Mouse (Mus musculus) embryonic stem cell, embryonic (primary cell): Measurements from ENCODE around the gene Mcm2.

ENCODE experiments used
- CTCF ChIA-PET, 4 experiments: fragments of 300-600 bp in 2 of 4; fragments of 350-600 bp in 2 of 4; sonication (Branson Sonifier 250); formaldehyde crosslinking; loops; one replicate each; lab custom pipeline; 2022; ENCODE audit warnings: inconsistent platforms in 2 of 4; lab: Charles Lee
- POLR2A ChIA-PET, 4 experiments: fragments of 300-600 bp in 2 of 4; fragments of 350-600 bp in 2 of 4; sonication (Branson Sonifier 250); formaldehyde crosslinking; loops; one replicate each; lab custom pipeline; 2022; ENCODE audit warnings: antibody characterized with exemption in 4 of 4, inconsistent platforms in 1 of 4; lab: Charles Lee

Gene Mcm2

DNA sequence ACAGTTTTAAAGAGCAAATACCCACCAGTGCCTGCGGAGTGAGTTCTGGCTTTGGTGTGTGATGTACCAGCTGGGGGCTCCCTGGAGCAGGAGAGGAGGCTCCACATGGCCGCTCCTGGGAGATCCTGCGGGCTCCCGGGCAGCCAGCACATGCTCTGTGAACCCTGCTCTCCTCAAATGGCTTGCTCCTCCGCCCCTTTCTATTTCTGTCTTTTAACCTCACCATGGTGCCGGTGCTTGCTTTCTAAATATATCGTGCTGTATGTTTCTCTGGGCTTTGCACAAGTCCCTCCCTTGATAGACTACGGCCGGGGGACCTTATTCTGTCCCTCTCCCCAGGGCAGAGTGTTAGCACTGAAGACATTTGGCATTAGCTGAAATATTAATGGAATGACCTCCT lies 41.3 kb downstream of the Mcm2 start:
- POLR2A ChIA-PET = interaction anchor here in 1 of 4 experiments (0.9 to 4.7 kb wide), 2 partner anchors 8 to 58 kb away, joined by 4 to 15 read pairs; no protein-coding TSS in a partner anchor
- CTCF ChIA-PET = interaction anchor here (0.6 to 3.7 kb wide), 10 partner anchors 8 to 734 kb away, joined by 3 to 18 read pairs (median 4); partner anchors contain the start of gene Abtb1 (in 3 of the 4)

DNA sequence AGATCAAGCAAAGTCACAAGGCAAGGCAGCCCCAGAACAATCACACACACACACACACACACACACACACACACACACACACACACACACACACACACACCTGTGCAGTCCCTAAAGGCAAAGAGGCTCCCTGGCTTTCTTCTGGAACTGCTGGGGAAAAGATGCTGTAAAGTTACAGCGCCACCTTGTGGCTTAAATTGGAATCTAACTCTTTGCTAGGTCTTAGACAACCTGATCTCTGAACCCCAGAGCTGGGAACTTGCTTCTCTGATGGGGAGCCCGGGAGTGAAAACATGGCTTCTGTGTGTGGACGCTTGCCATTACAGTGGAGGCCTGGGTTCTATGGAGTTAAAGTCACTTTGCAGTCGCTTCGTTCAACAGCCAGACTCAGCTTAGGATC lies 42.9 kb downstream of the Mcm2 start:
- ChIA-PET CTCF (interaction anchor here (0.6 to 3.7 kb wide), 70 partner anchors 9 to 1511 kb away, joined by 3 to 24 read pairs (median 4); partner anchors contain the start of genes Abtb1 (in 3 of the 4), Mcm2 (in 2 of the 4) and Sec61a1 (in 2 of the 4)), POLR2A (interaction anchor here in 2 of 4 experiments (0.7 to 1.7 kb wide), 8 partner anchors 13 to 1184 kb away, joined by 3 to 6 read pairs (median 4); partner anchors contain the start of genes Abtb1 (in 2 of the 2) and Aplf (in 1 of the 2))

GRCm38 (mm10) chr6:88854509-88854908 lies 44.1 kb downstream of the Mcm2 start:
- CTCF ChIA-PET = interaction anchor here (0.5 to 3.7 kb wide), 11 partner anchors 12 to 730 kb away, joined by 3 to 24 read pairs (median 6); partner anchors contain the start of gene Abtb1 (in 2 of the 4)
- POLR2A ChIA-PET = interaction anchor here in 2 of 4 experiments (0.6 to 1.7 kb wide), 3 partner anchors 12 to 611 kb away, joined by 3 to 6 read pairs (median 5); partner anchors contain the start of gene Abtb1 (in 1 of the 2)

DNA sequence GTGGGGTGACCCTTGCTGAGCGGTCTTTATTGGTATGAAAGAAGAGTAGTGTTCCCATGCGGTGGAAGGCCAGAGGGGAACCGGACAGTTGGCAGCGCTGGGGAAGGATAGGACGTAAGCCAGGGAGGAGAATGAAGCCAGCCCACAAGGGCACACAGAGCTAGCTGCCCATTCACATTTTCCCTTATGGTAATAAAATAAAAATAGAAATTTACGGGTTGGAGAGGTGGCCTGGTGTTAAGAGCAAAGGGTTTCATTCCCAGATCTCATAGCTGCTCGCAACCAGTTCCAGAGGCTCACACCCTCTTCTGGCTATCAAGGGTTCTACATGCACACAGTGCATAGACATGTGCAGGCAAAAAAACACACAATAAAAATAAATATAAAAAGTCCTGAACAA lies 48.5 kb downstream of the Mcm2 start:
- POLR2A ChIA-PET = interaction anchor here in 2 of 4 experiments (0.6 to 3.6 kb wide), 8 partner anchors 8 to 303 kb away, joined by 3 to 15 read pairs (median 3); partner anchors contain the start of genes Abtb1 (in 1 of the 2) and Tpra1 (in 1 of the 2)

GRCm38 (mm10) chr6:88849270-88849669 lies 49.3 kb downstream of the Mcm2 start:
- CTCF ChIA-PET = interaction anchor here (0.6 to 3.6 kb wide), 52 partner anchors 8 to 736 kb away, joined by 3 to 21 read pairs (median 4); partner anchors contain the start of genes Abtb1 (in 1 of the 4) and Mcm2 (in 1 of the 4)
- POLR2A ChIA-PET = interaction anchor here in 3 of 4 experiments (0.6 to 3.6 kb wide), 6 partner anchors 10 to 726 kb away, joined by 3 to 15 read pairs (median 3); partner anchors contain the start of gene Tpra1 (in 1 of the 3)

More for the DNA sequence above, 48.5 kb downstream of the Mcm2 start:
- CTCF ChIA-PET = interaction anchor here (0.5 to 3.6 kb wide), 32 partner anchors 8 to 737 kb away, joined by 3 to 21 read pairs (median 4); partner anchors contain the start of gene Abtb1 (in 3 of the 4)

DNA sequence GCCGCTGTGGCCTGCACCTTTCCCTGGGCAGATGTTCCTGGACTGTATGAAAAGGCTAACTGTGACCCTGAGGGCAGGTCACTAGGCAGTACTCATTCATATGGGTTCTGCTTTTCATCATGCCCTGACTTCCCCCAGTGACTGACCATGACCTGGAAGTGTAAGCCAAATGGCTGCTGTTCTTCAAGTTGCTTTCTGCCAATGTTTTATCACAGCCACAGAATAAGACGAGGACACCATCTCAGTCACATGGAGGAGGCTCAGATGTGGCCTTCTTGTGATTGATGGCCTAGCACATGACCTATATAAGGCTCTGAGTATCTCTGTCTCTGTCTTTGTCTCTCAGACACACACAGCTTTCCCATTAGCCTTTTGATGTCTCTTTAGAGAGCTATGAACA lies 51.0 kb downstream of the Mcm2 start:
- POLR2A ChIA-PET = interaction anchor here in 1 of 4 experiments (1.3 kb wide), 1 partner anchor 26 kb away, joined by 4 read pairs; no protein-coding TSS in a partner anchor
- CTCF ChIA-PET = interaction anchor here in 1 of 4 experiments (3.6 kb wide), 1 partner anchor 12 kb away, joined by 21 read pairs; no protein-coding TSS in a partner anchor

- ChIA-PET POLR2A (interaction anchor here in 1 of 4 experiments (1.0 kb wide), 1 partner anchor 14 kb away, joined by 5 read pairs; no protein-coding TSS in a partner anchor), CTCF (interaction anchor here in 3 of 4 experiments (0.7 to 2.6 kb wide), 3 partner anchors 8 to 1807 kb away, joined by 3 to 9 read pairs (median 4); no protein-coding TSS in a partner anchor)
Observed at GRCm38 (mm10) chr6:88844901-88845565, 53.5 kb downstream of the Mcm2 start.

DNA sequence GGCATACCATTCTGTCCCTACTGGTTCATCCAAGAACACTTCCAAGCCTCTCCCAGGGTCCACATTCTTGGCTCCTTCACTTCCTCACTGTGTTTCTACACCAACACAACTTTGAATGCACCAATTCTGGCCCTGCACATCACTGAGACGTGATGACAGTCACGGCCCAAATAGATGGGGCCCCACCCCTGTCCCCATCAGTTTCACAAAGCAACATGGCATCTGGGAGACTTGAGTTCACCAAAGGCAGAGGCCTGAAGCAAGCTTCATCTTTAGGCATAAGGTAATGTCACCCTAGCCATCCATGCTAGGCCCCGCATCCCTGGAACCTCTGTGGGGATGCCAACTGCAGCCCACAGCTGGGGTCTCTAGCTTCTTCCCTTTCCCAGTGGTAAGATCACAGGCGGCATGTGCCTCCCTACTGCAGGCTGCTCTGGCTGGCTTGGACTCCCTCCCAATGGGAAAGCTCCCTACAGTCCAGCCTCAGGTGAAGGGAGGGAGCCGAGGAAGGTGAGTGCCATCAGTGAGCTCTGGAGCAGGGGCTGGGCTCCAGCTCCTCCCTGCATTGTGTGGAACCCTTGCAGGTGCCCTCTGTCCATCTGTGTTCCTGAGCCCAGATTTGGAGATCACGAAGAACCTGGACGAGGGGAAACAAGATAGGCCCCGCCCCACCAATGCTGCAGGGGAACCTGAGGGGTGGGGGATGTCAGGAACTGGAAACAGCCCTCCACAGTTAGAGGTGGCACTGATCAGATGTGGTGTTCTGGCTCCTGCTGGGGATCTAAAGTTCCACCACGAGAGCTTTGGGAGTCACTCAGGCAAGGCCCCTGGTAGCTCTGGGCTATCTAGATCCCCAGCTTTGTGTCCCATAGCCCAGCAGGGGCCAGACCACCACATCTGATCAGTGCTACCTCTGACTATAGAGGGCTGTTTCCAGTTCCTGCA lies 54.5 kb downstream of the Mcm2 start:
- ChIA-PET CTCF (interaction anchor here in 3 of 4 experiments (0.6 to 3.9 kb wide), 7 partner anchors 9 to 1806 kb away, joined by 3 to 24 read pairs (median 4); no protein-coding TSS in a partner anchor), POLR2A (interaction anchor here in 2 of 4 experiments (0.8 to 3.3 kb wide), 9 partner anchors 11 to 720 kb away, joined by 3 to 34 read pairs (median 7); partner anchors contain the start of genes Mcm2 (in 1 of the 2) and Sec61a1 (in 1 of the 2))

DNA sequence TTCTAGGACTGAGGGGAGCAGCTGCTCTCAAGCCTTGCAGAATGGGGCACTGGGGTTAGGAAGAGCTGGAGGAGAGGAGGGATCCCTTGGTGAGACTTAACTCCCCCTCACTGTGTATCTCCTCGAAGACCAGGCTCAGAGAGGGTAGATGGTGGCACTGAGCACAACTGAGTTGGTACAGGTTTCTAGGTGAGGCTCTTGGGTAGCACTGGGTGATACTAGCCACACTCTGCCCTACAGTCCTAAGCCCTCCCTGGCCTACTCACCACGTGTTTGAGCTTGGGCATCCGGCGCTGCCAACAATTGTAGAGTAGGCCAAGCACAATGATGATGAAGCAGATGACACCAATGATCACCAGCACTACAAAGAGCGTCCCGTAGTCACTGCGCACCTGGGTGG lies 55.3 kb downstream of the Mcm2 start:
- ChIA-PET POLR2A (interaction anchor here in 2 of 4 experiments (0.9 to 3.3 kb wide), 8 partner anchors 11 to 325 kb away, joined by 3 to 34 read pairs (median 12); partner anchors contain the start of genes Mcm2 (in 1 of the 2) and Sec61a1 (in 1 of the 2)), CTCF (interaction anchor here in 3 of 4 experiments (0.6 to 3.9 kb wide), 6 partner anchors 12 to 384 kb away, joined by 3 to 24 read pairs (median 16); no protein-coding TSS in a partner anchor)

GRCm38 (mm10) chr6:88842731-88843151 lies 55.8 kb downstream of the Mcm2 start:
- ChIA-PET CTCF (interaction anchor here in 3 of 4 experiments (0.5 to 3.9 kb wide), 23 partner anchors 11 to 796 kb away, joined by 3 to 24 read pairs (median 4); partner anchors contain the start of gene Tpra1 (in 1 of the 3)), POLR2A (interaction anchor here in 3 of 4 experiments (0.7 to 3.3 kb wide), 31 partner anchors 7 to 798 kb away, joined by 3 to 34 read pairs (median 5); partner anchors contain the start of genes Mcm2 (in 2 of the 3), Rab7 (in 1 of the 3), Ruvbl1 (in 1 of the 3) and Sec61a1 (in 1 of the 3))

GRCm38 (mm10) chr6:88841781-88842689 lies 56.5 kb downstream of the Mcm2 start, which contains the start of gene Abtb1:
Gene Abtb1 (minus strand): TSS chr6:88841984.
- CTCF ChIA-PET = interaction anchor here in 3 of 4 experiments (0.5 to 3.9 kb wide), 68 partner anchors 7 to 1506 kb away, joined by 3 to 24 read pairs (median 4); partner anchors contain the start of genes Antxr1 (in 1 of the 3), Mcm2 (in 1 of the 3), Podxl2 (in 1 of the 3) and Sec61a1 (in 1 of the 3)
- POLR2A ChIA-PET = interaction anchor here (0.6 to 3.3 kb wide), 73 partner anchors 8 to 802 kb away, joined by 3 to 34 read pairs (median 4); partner anchors contain the start of genes Mcm2 (in 3 of the 4), Sec61a1 (in 2 of the 4), Tpra1 (in 2 of the 4) and Podxl2 (in 1 of the 4)

GRCm38 (mm10) chr6:88841514-88841780 lies 57.1 kb downstream of the Mcm2 start:
- CTCF ChIA-PET = interaction anchor here in 3 of 4 experiments (0.6 to 3.9 kb wide), 55 partner anchors 8 to 1506 kb away, joined by 3 to 24 read pairs (median 5); partner anchors contain the start of genes Antxr1 (in 1 of the 3), Mcm2 (in 1 of the 3), Sec61a1 (in 1 of the 3) and Tpra1 (in 1 of the 3)
- POLR2A ChIA-PET = interaction anchor here (0.6 to 3.3 kb wide), 65 partner anchors 9 to 803 kb away, joined by 3 to 34 read pairs (median 4); partner anchors contain the start of genes Mcm2 (in 3 of the 4), Sec61a1 (in 2 of the 4), Tpra1 (in 2 of the 4) and Podxl2 (in 1 of the 4)

GRCm38 (mm10) chr6:88840791-88841513 lies 57.6 kb downstream of the Mcm2 start:
- POLR2A ChIA-PET = interaction anchor here (0.6 to 3.3 kb wide), 33 partner anchors 8 to 803 kb away, joined by 3 to 34 read pairs (median 5); partner anchors contain the start of genes Mcm2 (in 2 of the 4), Tpra1 (in 2 of the 4), Rab7 (in 1 of the 4) and Rpn1 (in 1 of the 4)
- CTCF ChIA-PET = interaction anchor here in 3 of 4 experiments (0.6 to 3.9 kb wide), 32 partner anchors 8 to 803 kb away, joined by 3 to 24 read pairs (median 6); partner anchors contain the start of genes Mcm2 (in 1 of the 3), Tpra1 (in 1 of the 3) and Txnrd3 (in 1 of the 3)

DNA sequence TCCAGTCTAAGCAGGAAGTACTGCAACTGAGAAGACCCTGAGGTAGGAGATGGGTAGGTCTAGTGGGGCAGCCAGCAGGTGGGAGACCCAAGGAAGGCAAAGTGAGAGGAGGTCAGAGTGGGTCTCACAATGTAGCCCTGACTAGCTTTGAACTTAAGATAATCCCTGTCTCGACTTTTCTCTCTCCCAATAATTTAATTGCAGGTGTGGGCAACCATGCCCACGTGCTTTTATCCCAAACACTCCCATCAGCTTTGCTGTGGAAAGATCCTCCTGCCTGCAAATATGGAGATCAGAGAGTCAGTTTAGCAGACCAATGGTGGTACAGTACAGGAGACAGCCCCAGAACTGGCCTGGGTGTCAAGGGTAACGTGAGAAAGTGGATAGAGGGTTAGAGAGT lies 58.4 kb downstream of the Mcm2 start:
- ChIA-PET POLR2A (interaction anchor here in 2 of 4 experiments (1.1 to 2.1 kb wide), 5 partner anchors 10 to 341 kb away, joined by 3 to 7 read pairs (median 5); partner anchors contain the start of gene Mcm2 (in 1 of the 2)), CTCF (interaction anchor here in 2 of 4 experiments (0.9 to 3.4 kb wide), 4 partner anchors 9 to 28 kb away, joined by 3 to 15 read pairs (median 6); no protein-coding TSS in a partner anchor)
